Comparison of ENCODE assay signal across 19 mouse cellular contexts in genomic region chr1:187076198-187077042, GRCm38 (mm10).
DNase-seq lines count a peak whose midpoint lies in the region; ATAC-seq and TF ChIP-seq lines count a peak whose summit lies in the region.
"Had no signal": no experiment of that assay in that cellular context is flagged by ENCODE, and none has a peak within 500 bp of the region (broad histone marks: within the 10 kb centered on the region; RNA-seq: fewer than 3 reads in every experiment).

No protein-coding gene starts in this region.

- no peaks in the 10 kb centered on the region for H3K9me3 ChIP-seq in hindbrain, embryonic 11.5 days (ENCODE audit: control insufficient read depth, low read length)
- H3K9me3 ChIP-seq in hindbrain, embryonic 13.5 days: peaks cover 6% of the 10 kb centered on the region; the same call in 1 of the 2 replicates
- H3K9me3 ChIP-seq in forebrain, embryonic 12.5 days: peaks cover 5% of the 10 kb centered on the region; the same call in 1 of the 2 replicates
- no peaks in the 10 kb centered on the region for H3K9me3 ChIP-seq in midbrain, embryonic 13.5 days
- H3K9me3 ChIP-seq: heart, embryonic 13.5 days had no signal

- H3K27me3 ChIP-seq in hindbrain, embryonic 11.5 days (ENCODE audit: control insufficient read depth, insufficient read depth, low read length): no peaks in the 10 kb centered on the region
- H3K27me3 ChIP-seq in hindbrain, embryonic 13.5 days: peaks cover 14% of the 10 kb centered on the region
- H3K27me3 ChIP-seq in forebrain, embryonic 12.5 days: no peaks in the 10 kb centered on the region
- no peaks in the 10 kb centered on the region for H3K27me3 ChIP-seq in midbrain, embryonic 13.5 days
- H3K27me3 ChIP-seq: embryonic facial prominence, embryonic 13.5 days; heart, embryonic 13.5 days had no signal

- no peak for TF ChIP-seq CTCF in brain, embryonic 14.5 days (IDR thresholded peaks at IDR 0.05; ENCODE audit: borderline replicate concordance, extremely low read depth, insufficient read depth, insufficient read length)

- H3K4me2 ChIP-seq in hindbrain, embryonic 11.5 days (replicated peaks; ENCODE audit: low read depth, low read length): no peak overlapping the region
- no peak overlapping the region for H3K4me2 ChIP-seq in hindbrain, embryonic 13.5 days
- no peak overlapping the region for H3K4me2 ChIP-seq in forebrain, embryonic 12.5 days
- H3K4me2 ChIP-seq in midbrain, embryonic 13.5 days (replicated peaks): no peak overlapping the region
- H3K4me2 ChIP-seq: embryonic facial prominence, embryonic 13.5 days; heart, embryonic 13.5 days; liver, embryonic 11.5 days; lung, embryonic 14.5 days had no signal

- H3K36me3 ChIP-seq in hindbrain, embryonic 11.5 days (ENCODE audit: control insufficient read depth, insufficient read depth, low read length): no peaks in the 10 kb centered on the region
- no peaks in the 10 kb centered on the region for H3K36me3 ChIP-seq in hindbrain, embryonic 13.5 days
- no peaks in the 10 kb centered on the region for H3K36me3 ChIP-seq in forebrain, embryonic 12.5 days (replicated peaks)
- no peaks in the 10 kb centered on the region for H3K36me3 ChIP-seq in midbrain, embryonic 13.5 days
- H3K36me3 ChIP-seq: embryonic facial prominence, embryonic 13.5 days; G1E; heart, embryonic 13.5 days had no signal

- H3K4me3 ChIP-seq in hindbrain, embryonic 11.5 days (ENCODE audit: low read depth, low read length): no peak overlapping the region
- H3K4me3 ChIP-seq in hindbrain, embryonic 13.5 days: no peak overlapping the region
- no peak overlapping the region for H3K4me3 ChIP-seq in forebrain, embryonic 12.5 days (replicated peaks)
- H3K4me3 ChIP-seq in midbrain, embryonic 13.5 days (replicated peaks): no peak overlapping the region
- H3K4me3 ChIP-seq: embryonic facial prominence, embryonic 13.5 days; heart, embryonic 13.5 days had no signal

- ATAC-seq in hindbrain, embryonic 11.5 days (ENCODE audit: low FRiP score): peak; percentile 92
- no peak for ATAC-seq in hindbrain, embryonic 13.5 days (ENCODE audit: low FRiP score)
- ATAC-seq in forebrain, embryonic 12.5 days (ENCODE audit: low FRiP score): peak; percentile 87
- no peak for ATAC-seq in midbrain, embryonic 13.5 days
- no peak for ATAC-seq in cerebellum, adult (ENCODE audit: insufficient number of reproducible peaks, low FRiP score, low TSS enrichment)

- TF ChIP-seq POLR2A in brain, embryonic 14.5 days (IDR thresholded peaks at IDR 0.05; ENCODE audit: borderline replicate concordance, extremely low read depth, insufficient read depth, insufficient read length, poor library complexity, severe bottlenecking): no peak

- peak; percentile 60 for DNase-seq in hindbrain, embryonic 11.5 days (ENCODE audit: low spot score)
- peak; percentile 79 for DNase-seq in brain, embryonic 14.5 days (ENCODE audit: low read depth)
- DNase-seq in cerebellum, postnatal 36 days: no peak
- DNase-seq: adrenal gland, adult 2 months; cerebellum, adult 9-11 months; gastrocnemius, postnatal 25 days; heart, postnatal 4 days; kidney, adult 18-20 months; kidney, postnatal 25 days; right cerebral cortex, postnatal 4 days had no signal

- H3K4me1 ChIP-seq in hindbrain, embryonic 11.5 days (replicated peaks; ENCODE audit: control insufficient read depth, insufficient read depth, low read length): no peaks in the 10 kb centered on the region
- H3K4me1 ChIP-seq in hindbrain, embryonic 13.5 days (replicated peaks): peaks cover 14% of the 10 kb centered on the region
- peaks cover 10% of the 10 kb centered on the region for H3K4me1 ChIP-seq in forebrain, embryonic 12.5 days
- H3K4me1 ChIP-seq in midbrain, embryonic 13.5 days (replicated peaks): peaks cover 14% of the 10 kb centered on the region
- H3K4me1 ChIP-seq: embryonic facial prominence, embryonic 13.5 days; heart, embryonic 13.5 days had no signal

- H3K9ac ChIP-seq in hindbrain, embryonic 11.5 days (ENCODE audit: low read depth, low read length): no peak overlapping the region
- H3K9ac ChIP-seq in hindbrain, embryonic 13.5 days: no peak overlapping the region
- no peak overlapping the region for H3K9ac ChIP-seq in forebrain, embryonic 12.5 days
- no peak overlapping the region for H3K9ac ChIP-seq in midbrain, embryonic 13.5 days (replicated peaks)
- H3K9ac ChIP-seq: embryonic facial prominence, embryonic 13.5 days; heart, embryonic 13.5 days; lung, embryonic 14.5 days had no signal

- WGBS in hindbrain, embryonic 11.5 days: 53% methylated on average over 3 of the region's 3 CpGs
- WGBS in hindbrain, embryonic 13.5 days: 33% methylated on average over 3 of the region's 3 CpGs
- 38% methylated on average over 3 of the region's 3 CpGs for WGBS in forebrain, embryonic 12.5 days
- WGBS in midbrain, embryonic 13.5 days: 53% methylated on average over 3 of the region's 3 CpGs

- H3K27ac ChIP-seq in hindbrain, embryonic 11.5 days (ENCODE audit: low read depth, low read length): peak overlapping the region; percentile 51; the same call in 1 of the 2 replicates
- H3K27ac ChIP-seq in hindbrain, embryonic 13.5 days: no peak overlapping the region
- peak overlapping the region; percentile 75 for H3K27ac ChIP-seq in forebrain, embryonic 12.5 days
- H3K27ac ChIP-seq in midbrain, embryonic 13.5 days: peak overlapping the region; percentile 26; the same call in 1 of the 2 replicates
- H3K27ac ChIP-seq: embryonic facial prominence, embryonic 13.5 days; heart, embryonic 13.5 days had no signal

Comparison
In these comparisons a context has a peak if more than half of its experiments do, and no peak if none do; other contexts are left out.
1. ATAC-seq: peak in hindbrain, embryonic 11.5 days (single experiment) and forebrain, embryonic 12.5 days (single experiment); none in hindbrain, embryonic 13.5 days (single experiment), midbrain, embryonic 13.5 days (single experiment) and cerebellum, adult (single experiment).
2. DNase-seq: peak in hindbrain, embryonic 11.5 days (single experiment) and brain, embryonic 14.5 days (single experiment); none in cerebellum, postnatal 36 days (0 of 2).